Comparison of ENCODE assay signal across 12 mouse cellular contexts in the genomic region with DNA sequence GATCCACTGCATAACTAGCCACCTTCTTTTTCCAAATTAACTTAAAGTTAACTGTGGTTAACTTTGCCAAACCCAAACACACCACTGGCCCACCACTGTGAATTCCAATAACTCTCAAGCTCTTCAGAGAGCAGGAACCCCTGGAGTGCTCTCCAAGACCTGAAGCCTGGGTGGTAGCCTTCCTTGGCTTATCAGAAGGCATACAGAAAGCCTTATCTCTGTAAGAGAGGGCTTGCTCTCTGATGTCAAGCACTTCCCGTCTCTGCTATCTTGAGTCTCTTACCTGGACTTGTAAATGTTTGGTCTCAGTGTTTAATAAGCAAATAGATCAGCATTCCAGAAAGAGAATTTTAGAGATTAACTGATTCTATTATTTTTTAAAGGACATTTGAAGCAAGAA.
"Had no signal": no experiment of that assay in that cellular context is flagged by ENCODE, and none has a peak within 500 bp of the region (broad histone marks: within the 10 kb centered on the region; RNA-seq: fewer than 3 reads in every experiment).

No protein-coding gene starts in this region.

- H3K27ac ChIP-seq: limb, embryonic 12.5 days; midbrain, embryonic 12.5 days; neural tube, embryonic 13.5 days had no signal

- H3K9ac ChIP-seq: limb, embryonic 12.5 days; midbrain, embryonic 12.5 days; neural tube, embryonic 13.5 days had no signal

- H3K36me3 ChIP-seq: limb, embryonic 12.5 days; midbrain, embryonic 12.5 days; neural tube, embryonic 13.5 days had no signal

- H3K4me3 ChIP-seq: limb, embryonic 12.5 days; megakaryocyte, embryonic 14.5 days; midbrain, embryonic 12.5 days; neural tube, embryonic 13.5 days had no signal

- DNase-seq: kidney, adult 8-10 months; kidney, postnatal 25 days; retina, postnatal 1 day; thymus, postnatal 4 days had no signal

- ATAC-seq: hindbrain, embryonic 16.5 days; inflammation-experienced regulatory T-cells, adult 6 months; intestine, postnatal 0 days; midbrain, embryonic 16.5 days had no signal

- H3K4me2 ChIP-seq: limb, embryonic 12.5 days; midbrain, embryonic 12.5 days; neural tube, embryonic 13.5 days had no signal

- H3K9me3 ChIP-seq: limb, embryonic 12.5 days; midbrain, embryonic 12.5 days; neural tube, embryonic 13.5 days had no signal
